ENCODE assay signal across 19 mouse cellular contexts in the genomic region with DNA sequence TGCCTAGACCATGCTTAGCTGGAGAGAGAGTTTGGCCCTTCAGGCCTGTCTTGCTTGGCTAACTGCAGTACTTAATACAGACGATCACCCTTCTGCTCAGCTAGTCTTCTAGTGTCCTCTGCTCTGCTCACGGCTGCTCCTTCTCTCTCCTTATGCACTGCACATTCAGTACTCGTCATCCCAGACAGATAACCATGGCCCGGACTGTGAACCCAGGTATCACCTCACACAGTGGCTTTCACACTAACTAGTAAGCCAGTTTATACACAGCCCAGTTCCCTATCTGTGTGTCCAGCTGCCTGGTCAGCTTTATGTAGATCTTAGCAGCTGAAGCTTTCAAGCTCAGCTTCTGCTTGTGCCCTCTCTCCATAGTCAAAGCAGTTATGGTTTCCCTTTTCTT.
DNase-seq lines count a peak whose midpoint lies in the region; ATAC-seq and TF ChIP-seq lines count a peak whose summit lies in the region.
"Had no signal": no experiment of that assay in that cellular context is flagged by ENCODE, and none has a peak within 500 bp of the region (broad histone marks: within the 10 kb centered on the region; RNA-seq: fewer than 3 reads in every experiment).

No protein-coding gene starts in this region.

- no peaks in the 10 kb centered on the region for H3K36me3 ChIP-seq in intestine, postnatal 0 days (ENCODE audit: control insufficient read depth, insufficient read depth)
- H3K36me3 ChIP-seq in intestine, embryonic 15.5 days, result no peaks in the 10 kb centered on the region
- H3K36me3 ChIP-seq in MEL (ENCODE audit: control insufficient read depth in 1 of 2, insufficient read depth in 2 of 2, low read length in 2 of 2), result peaks cover 3 to 44% of the 10 kb centered on the region in 2 experiments; a peak in 3 of 4 replicates
- peaks cover 1% of the 10 kb centered on the region; the same call in 1 of the 2 replicates for H3K36me3 ChIP-seq in liver, embryonic 16.5 days (ENCODE audit: control insufficient read depth, insufficient read depth)
- H3K36me3 ChIP-seq: hindbrain, embryonic 12.5 days; neural tube, embryonic 15.5 days had no signal

- intact Hi-C loops in left cerebral cortex, postnatal 36 days (cut with DNase I), result no loop called here

- no peak overlapping the region for H3K27ac ChIP-seq in intestine, postnatal 0 days (ENCODE audit: low read depth, low read length)
- no peak overlapping the region for H3K27ac ChIP-seq in intestine, embryonic 15.5 days
- H3K27ac ChIP-seq in MEL (ENCODE audit: control insufficient read depth, low read depth, low read length), result peak overlapping the region; percentile 50; the same call in 1 of the 2 replicates
- peak overlapping the region; percentile 63 for H3K27ac ChIP-seq in liver, embryonic 16.5 days (ENCODE audit: low read length)
- H3K27ac ChIP-seq: forebrain, embryonic 13.5 days; hindbrain, embryonic 12.5 days; limb, embryonic 12.5 days; neural tube, embryonic 15.5 days had no signal

- no peak overlapping the region for H3K9ac ChIP-seq in intestine, postnatal 0 days (ENCODE audit: low read depth, low read length)
- no peak overlapping the region for H3K9ac ChIP-seq in intestine, embryonic 15.5 days
- no peak overlapping the region for H3K9ac ChIP-seq in MEL (ENCODE audit: control insufficient read depth, low read depth, low read length, poor library complexity, severe bottlenecking)
- H3K9ac ChIP-seq in liver, embryonic 16.5 days (ENCODE audit: low read depth, low read length), result no peak overlapping the region
- H3K9ac ChIP-seq: forebrain, embryonic 13.5 days; hindbrain, embryonic 12.5 days; limb, embryonic 12.5 days; neural tube, embryonic 15.5 days had no signal

- no peak for TF ChIP-seq EP300 in MEL (IDR thresholded peaks at IDR 0.05; ENCODE audit: low read depth in 1 of 2, low read length in 2 of 2)

- no peaks in the 10 kb centered on the region for H3K9me3 ChIP-seq in intestine, postnatal 0 days (ENCODE audit: control insufficient read depth)
- no peaks in the 10 kb centered on the region for H3K9me3 ChIP-seq in intestine, embryonic 15.5 days
- H3K9me3 ChIP-seq in MEL (replicated peaks; ENCODE audit: insufficient read depth, low read length), result no peaks in the 10 kb centered on the region
- no peaks in the 10 kb centered on the region for H3K9me3 ChIP-seq in liver, embryonic 16.5 days (replicated peaks; ENCODE audit: control insufficient read depth, low read length)
- H3K9me3 ChIP-seq: forebrain, embryonic 13.5 days; hindbrain, embryonic 12.5 days; limb, embryonic 12.5 days; neural tube, embryonic 15.5 days had no signal

- ATAC-seq in intestine, postnatal 0 days, result peak; percentile 54; the same call in 1 of the 2 replicates
- ATAC-seq in intestine, embryonic 15.5 days, result no peak
- peak; percentile 73 for ATAC-seq in liver, embryonic 16.5 days (ENCODE audit: low read depth)
- ATAC-seq: forebrain, embryonic 13.5 days had no signal

- TF ChIP-seq RAD21 in MEL (IDR thresholded peaks at IDR 0.05; ENCODE audit: low read depth, low read length), result no peak

- H3K4me3 ChIP-seq in intestine, postnatal 0 days (ENCODE audit: low read depth, low read length), result no peak overlapping the region
- no peak overlapping the region for H3K4me3 ChIP-seq in intestine, embryonic 15.5 days (replicated peaks)
- no peak overlapping the region for H3K4me3 ChIP-seq in MEL (ENCODE audit: control insufficient read depth in 1 of 2, insufficient read depth in 1 of 2, low read depth in 2 of 2, low read length in 2 of 2)
- H3K4me3 ChIP-seq in liver, embryonic 16.5 days (ENCODE audit: low read depth, low read length), result no peak overlapping the region
- H3K4me3 ChIP-seq: forebrain, embryonic 13.5 days; gastrocnemius, adult 2 months; hindbrain, embryonic 12.5 days; limb, embryonic 12.5 days; neural tube, embryonic 15.5 days had no signal

- DNase-seq in MEL (ENCODE audit: low read depth, low spot score) (no peak), liver (peak; percentile 44)
- DNase-seq in left cerebral cortex, postnatal 36 days (ENCODE audit: low spot score in 2 of 2), result no peak
- DNase-seq in ovary, postnatal 36 days (ENCODE audit: low spot score), result no peak
- no peak for DNase-seq in adrenal gland, adult 18-20 months (ENCODE audit: low spot score in 2 of 2)
- DNase-seq: cerebellum, adult 18-20 months; cerebellum, postnatal 14 days; gastrocnemius, adult 2 months; kidney, adult 8-10 months; kidney, postnatal 14 days; lung, adult 2 months; lung, postnatal 14 days had no signal

- no peaks in the 10 kb centered on the region for H3K27me3 ChIP-seq in intestine, postnatal 0 days (replicated peaks; ENCODE audit: control insufficient read depth, insufficient read depth, low read length)
- H3K27me3 ChIP-seq in intestine, embryonic 15.5 days (replicated peaks), result no peaks in the 10 kb centered on the region
- no peaks in the 10 kb centered on the region for H3K27me3 ChIP-seq in MEL (ENCODE audit: control insufficient read depth in 1 of 2, insufficient read depth in 2 of 2, low read length in 2 of 2)
- no peaks in the 10 kb centered on the region for H3K27me3 ChIP-seq in liver, embryonic 16.5 days (ENCODE audit: control insufficient read depth, insufficient read depth, low read depth, low read length)
- H3K27me3 ChIP-seq: forebrain, embryonic 13.5 days; hindbrain, embryonic 12.5 days; limb, embryonic 12.5 days; neural tube, embryonic 15.5 days had no signal

- no peak overlapping the region for H3K4me2 ChIP-seq in intestine, postnatal 0 days (replicated peaks; ENCODE audit: low read depth)
- H3K4me2 ChIP-seq in intestine, embryonic 15.5 days (replicated peaks), result no peak overlapping the region
- H3K4me2 ChIP-seq in liver, embryonic 16.5 days (ENCODE audit: low read depth, low read length), result peak overlapping the region; percentile 25; the same call in 1 of the 2 replicates
- H3K4me2 ChIP-seq: forebrain, embryonic 13.5 days; hindbrain, embryonic 12.5 days; limb, embryonic 12.5 days; neural tube, embryonic 15.5 days had no signal

- TF ChIP-seq POLR2A in MEL (IDR thresholded peaks at IDR 0.05; ENCODE audit: control insufficient read depth in 1 of 2, insufficient read depth in 1 of 2, low read depth in 1 of 2, low read length in 2 of 2, poor library complexity in 1 of 2), result no peak

- peaks cover 4% of the 10 kb centered on the region; the same call in 1 of the 2 replicates for H3K79me2 ChIP-seq in MEL (ENCODE audit: control insufficient read depth, insufficient read depth, low read length, poor library complexity)

- TF ChIP-seq CTCF in intestine, postnatal 0 days (IDR thresholded peaks at IDR 0.05; ENCODE audit: low read depth), result no peak
- no peak for TF ChIP-seq CTCF in MEL (IDR thresholded peaks at IDR 0.05 in 2 of 3, conservative IDR thresholded peaks at IDR 0.05 in 1 of 3; ENCODE audit: control insufficient read depth in 1 of 3, insufficient read depth in 1 of 3, low read depth in 2 of 3, low read length in 3 of 3, poor library complexity in 1 of 3, severe bottlenecking in 1 of 3)

- peaks cover 5% of the 10 kb centered on the region for H3K4me1 ChIP-seq in intestine, postnatal 0 days (replicated peaks; ENCODE audit: control insufficient read depth, insufficient read depth, low read length)
- peaks cover 13% of the 10 kb centered on the region for H3K4me1 ChIP-seq in intestine, embryonic 15.5 days (replicated peaks)
- peaks cover 6 to 21% of the 10 kb centered on the region in 2 experiments for H3K4me1 ChIP-seq in MEL (ENCODE audit: control insufficient read depth in 1 of 2, insufficient read depth in 2 of 2, low read length in 2 of 2)
- peaks cover 47% of the 10 kb centered on the region for H3K4me1 ChIP-seq in liver, embryonic 16.5 days (ENCODE audit: control insufficient read depth, low read depth, low read length)

- WGBS in intestine, postnatal 0 days, result 72% methylated on average over 4 of the region's 4 CpGs
- 85% methylated on average over 4 of the region's 4 CpGs for WGBS in intestine, embryonic 15.5 days
- 33% methylated on average over 4 of the region's 4 CpGs for WGBS in liver, embryonic 16.5 days (ENCODE audit: insufficient replicate concordance)

TF ChIP-seq in MEL, 35 proteins besides CTCF, POLR2A, EP300 and RAD21:
- no peak for TF ChIP-seq MXI1 (IDR thresholded peaks at IDR 0.05; ENCODE audit: low read depth, low read length)
TF ChIP-seq in MEL: peak in this region for 0.

Comparison
In these comparisons a context has a peak if more than half of its experiments do, and no peak if none do; other contexts are left out.
1. H3K27ac ChIP-seq: peak in MEL (single experiment) and liver, embryonic 16.5 days (single experiment); none in intestine, postnatal 0 days (single experiment) and intestine, embryonic 15.5 days (single experiment).